Mouse (Mus musculus): ENCODE data around the gene Scfd2. TPM values are rescaled to one million over a fixed set of nuclear protein-coding genes. Genes with fewer than 3 reads are reported as not detected.

Gene Scfd2
- polyA plus RNA-seq, 1 experiment from 2014 or later, result 13.2 TPM

- WGBS, result 56% methylated on average over 2 of the region's 2 CpGs
- H3K4me1 ChIP-seq (replicated peaks; ENCODE audit: control insufficient read depth, insufficient read depth, low read length), result peaks cover 34% of the 10 kb centered on the region
- H3K27me3 ChIP-seq (replicated peaks; ENCODE audit: control insufficient read depth, insufficient read depth, low read length), result no peaks in the 10 kb centered on the region
- no peak overlapping the region for H3K27ac ChIP-seq (ENCODE audit: low read depth)
- peaks cover 12% of the 10 kb centered on the region for H3K36me3 ChIP-seq (ENCODE audit: control insufficient read depth, insufficient read depth, low read length)
- no peak overlapping the region for H3K4me3 ChIP-seq (ENCODE audit: low read depth, low read length)
- no peak overlapping the region for H3K9ac ChIP-seq (ENCODE audit: low read length)
- ATAC-seq (replicated peaks; ENCODE audit: low FRiP score, low TSS enrichment, low read depth) (no peak), DNase-seq (ENCODE audit: low spot score) (no peak)
- H3K4me2 ChIP-seq (ENCODE audit: low read length), result no peak overlapping the region
- no peaks in the 10 kb centered on the region for H3K9me3 ChIP-seq (ENCODE audit: control insufficient read depth, low read length)
These were observed 338.6 kb downstream of the Scfd2 start for GRCm38 (mm10) chr5:74193008-74193407.

- Histone ChIP-seq H3K36me3 (ENCODE audit: control insufficient read depth, insufficient read depth, low read length) (no peaks in the 10 kb centered on the region), H3K9ac (ENCODE audit: low read length) (no peak overlapping the region), H3K4me3 (ENCODE audit: low read depth, low read length) (no peak overlapping the region), H3K27ac (ENCODE audit: low read depth) (no peak overlapping the region), H3K9me3 (ENCODE audit: control insufficient read depth, low read length) (no peaks in the 10 kb centered on the region), H3K27me3 (replicated peaks; ENCODE audit: control insufficient read depth, insufficient read depth, low read length) (no peaks in the 10 kb centered on the region), H3K4me1 (replicated peaks; ENCODE audit: control insufficient read depth, insufficient read depth, low read length) (peaks cover 18% of the 10 kb centered on the region), H3K4me2 (ENCODE audit: low read length) (no peak overlapping the region)
- 89% methylated on average over 5 of the region's 5 CpGs for WGBS
- no peak for DNase-seq (ENCODE audit: low spot score)
- ATAC-seq (replicated peaks; ENCODE audit: low FRiP score, low TSS enrichment, low read depth), result no peak
These were observed 340.6 kb downstream of the Scfd2 start for GRCm38 (mm10) chr5:74190911-74191310.

GRCm38 (mm10) chr5:74190161-74190491 is 341.4 kb downstream of the Scfd2 start:
- no peak for DNase-seq (ENCODE audit: low spot score)
- Histone ChIP-seq H3K9ac (ENCODE audit: low read length) (no peak overlapping the region), H3K27me3 (replicated peaks; ENCODE audit: control insufficient read depth, insufficient read depth, low read length) (no peaks in the 10 kb centered on the region), H3K4me3 (ENCODE audit: low read depth, low read length) (no peak overlapping the region), H3K9me3 (ENCODE audit: control insufficient read depth, low read length) (no peaks in the 10 kb centered on the region), H3K27ac (ENCODE audit: low read depth) (no peak overlapping the region), H3K4me1 (replicated peaks; ENCODE audit: control insufficient read depth, insufficient read depth, low read length) (peaks cover 18% of the 10 kb centered on the region), H3K36me3 (ENCODE audit: control insufficient read depth, insufficient read depth, low read length) (no peaks in the 10 kb centered on the region), H3K4me2 (ENCODE audit: low read length) (no peak overlapping the region)
- ATAC-seq (replicated peaks; ENCODE audit: low FRiP score, low TSS enrichment, low read depth), result no peak
- 53% methylated on average over 9 of the region's 9 CpGs for WGBS

- Histone ChIP-seq H3K9ac (ENCODE audit: low read length) (no peak overlapping the region), H3K9me3 (ENCODE audit: control insufficient read depth, low read length) (no peaks in the 10 kb centered on the region), H3K4me1 (replicated peaks; ENCODE audit: control insufficient read depth, insufficient read depth, low read length) (peaks cover 16% of the 10 kb centered on the region), H3K27me3 (replicated peaks; ENCODE audit: control insufficient read depth, insufficient read depth, low read length) (no peaks in the 10 kb centered on the region), H3K36me3 (ENCODE audit: control insufficient read depth, insufficient read depth, low read length) (no peaks in the 10 kb centered on the region), H3K27ac (ENCODE audit: low read depth) (no peak overlapping the region), H3K4me2 (ENCODE audit: low read length) (no peak overlapping the region), H3K4me3 (ENCODE audit: low read depth, low read length) (no peak overlapping the region)
- 68% methylated on average over 9 of the region's 9 CpGs for WGBS
- DNase-seq (ENCODE audit: low spot score) (no peak), ATAC-seq (replicated peaks; ENCODE audit: low FRiP score, low TSS enrichment, low read depth) (no peak)
These were observed 341.9 kb downstream of the Scfd2 start for GRCm38 (mm10) chr5:74189484-74190160.

GRCm38 (mm10) chr5:74188886-74189285 is 342.7 kb downstream of the Scfd2 start:
- WGBS, result 70% methylated on average over 8 of the region's 8 CpGs
- Histone ChIP-seq H3K4me1 (replicated peaks; ENCODE audit: control insufficient read depth, insufficient read depth, low read length) (peaks cover 8% of the 10 kb centered on the region), H3K9me3 (ENCODE audit: control insufficient read depth, low read length) (no peaks in the 10 kb centered on the region), H3K36me3 (ENCODE audit: control insufficient read depth, insufficient read depth, low read length) (no peaks in the 10 kb centered on the region), H3K27ac (ENCODE audit: low read depth) (no peak overlapping the region), H3K9ac (ENCODE audit: low read length) (no peak overlapping the region), H3K27me3 (replicated peaks; ENCODE audit: control insufficient read depth, insufficient read depth, low read length) (no peaks in the 10 kb centered on the region), H3K4me2 (ENCODE audit: low read length) (no peak overlapping the region), H3K4me3 (ENCODE audit: low read depth, low read length) (no peak overlapping the region)
- ATAC-seq (replicated peaks; ENCODE audit: low FRiP score, low TSS enrichment, low read depth) (no peak), DNase-seq (ENCODE audit: low spot score) (no peak)

- no peaks in the 10 kb centered on the region for H3K36me3 ChIP-seq (ENCODE audit: control insufficient read depth, insufficient read depth, low read length)
- DNase-seq (ENCODE audit: low spot score), result no peak
- no peaks in the 10 kb centered on the region for H3K27me3 ChIP-seq (replicated peaks; ENCODE audit: control insufficient read depth, insufficient read depth, low read length)
- no peak overlapping the region for H3K27ac ChIP-seq (ENCODE audit: low read depth)
- 91% methylated on average over 12 of the region's 12 CpGs for WGBS
- peaks cover 5% of the 10 kb centered on the region; the same call in 1 of the 2 replicates for H3K4me1 ChIP-seq (replicated peaks; ENCODE audit: control insufficient read depth, insufficient read depth, low read length)
- H3K9ac ChIP-seq (ENCODE audit: low read length), result no peak overlapping the region
- no peak for ATAC-seq (replicated peaks; ENCODE audit: low FRiP score, low TSS enrichment, low read depth)
- H3K9me3 ChIP-seq (ENCODE audit: control insufficient read depth, low read length), result no peaks in the 10 kb centered on the region
- no peak overlapping the region for H3K4me2 ChIP-seq (ENCODE audit: low read length)
- no peak overlapping the region for H3K4me3 ChIP-seq (ENCODE audit: low read depth, low read length)
These were observed 343.5 kb downstream of the Scfd2 start for GRCm38 (mm10) chr5:74188076-74188475.

- Histone ChIP-seq H3K4me3 (ENCODE audit: low read depth, low read length) (no peak overlapping the region), H3K4me2 (ENCODE audit: low read length) (no peak overlapping the region), H3K4me1 (replicated peaks; ENCODE audit: control insufficient read depth, insufficient read depth, low read length) (no peaks in the 10 kb centered on the region), H3K9ac (ENCODE audit: low read length) (no peak overlapping the region), H3K36me3 (ENCODE audit: control insufficient read depth, insufficient read depth, low read length) (no peaks in the 10 kb centered on the region), H3K27ac (ENCODE audit: low read depth) (no peak overlapping the region), H3K9me3 (ENCODE audit: control insufficient read depth, low read length) (no peaks in the 10 kb centered on the region), H3K27me3 (replicated peaks; ENCODE audit: control insufficient read depth, insufficient read depth, low read length) (no peaks in the 10 kb centered on the region)
- DNase-seq (ENCODE audit: low spot score), result no peak
- 61% methylated on average over 9 of the region's 9 CpGs for WGBS
- ATAC-seq (replicated peaks; ENCODE audit: low FRiP score, low TSS enrichment, low read depth), result no peak
These were observed 347.0 kb downstream of the Scfd2 start for GRCm38 (mm10) chr5:74184607-74185006.

- no peak overlapping the region for H3K4me3 ChIP-seq (ENCODE audit: low read depth, low read length)
- no peaks in the 10 kb centered on the region for H3K4me1 ChIP-seq (replicated peaks; ENCODE audit: control insufficient read depth, insufficient read depth, low read length)
- ATAC-seq (replicated peaks; ENCODE audit: low FRiP score, low TSS enrichment, low read depth) (no peak), DNase-seq (ENCODE audit: low spot score) (no peak)
- no peaks in the 10 kb centered on the region for H3K36me3 ChIP-seq (ENCODE audit: control insufficient read depth, insufficient read depth, low read length)
- H3K4me2 ChIP-seq (ENCODE audit: low read length), result no peak overlapping the region
- H3K9me3 ChIP-seq (ENCODE audit: control insufficient read depth, low read length), result no peaks in the 10 kb centered on the region
- 58% methylated on average over 10 of the region's 10 CpGs for WGBS
- H3K27ac ChIP-seq (ENCODE audit: low read depth), result no peak overlapping the region
- H3K27me3 ChIP-seq (replicated peaks; ENCODE audit: control insufficient read depth, insufficient read depth, low read length), result no peaks in the 10 kb centered on the region
- H3K9ac ChIP-seq (ENCODE audit: low read length), result no peak overlapping the region
These were observed 348.4 kb downstream of the Scfd2 start for GRCm38 (mm10) chr5:74183118-74183517.

- H3K9me3 ChIP-seq (ENCODE audit: control insufficient read depth, low read length), result no peaks in the 10 kb centered on the region
- no peaks in the 10 kb centered on the region for H3K27me3 ChIP-seq (replicated peaks; ENCODE audit: control insufficient read depth, insufficient read depth, low read length)
- WGBS, result 35% methylated on average over 10 of the region's 10 CpGs
- no peak for DNase-seq (ENCODE audit: low spot score)
- no peak overlapping the region for H3K4me3 ChIP-seq (ENCODE audit: low read depth, low read length)
- ATAC-seq (replicated peaks; ENCODE audit: low FRiP score, low TSS enrichment, low read depth), result no peak
- H3K27ac ChIP-seq (ENCODE audit: low read depth), result no peak overlapping the region
- no peaks in the 10 kb centered on the region for H3K36me3 ChIP-seq (ENCODE audit: control insufficient read depth, insufficient read depth, low read length)
- H3K9ac ChIP-seq (ENCODE audit: low read length), result no peak overlapping the region
- peaks cover 10% of the 10 kb centered on the region for H3K4me1 ChIP-seq (replicated peaks; ENCODE audit: control insufficient read depth, insufficient read depth, low read length)
- no peak overlapping the region for H3K4me2 ChIP-seq (ENCODE audit: low read length)
These were observed 351.3 kb downstream of the Scfd2 start for GRCm38 (mm10) chr5:74180216-74180615.
